Mouse (Mus musculus) heart, adult 2 months (tissue): ENCODE results near the gene Tbxas1.

Experiments used
- CTCF ChIP-seq: fragments of 200-600 bp; IDR thresholded peaks from 2 replicates; pipeline ENCODE4 v1.8.1; 2022; ENCODE audit warnings: antibody characterized with exemption, mild to moderate bottlenecking, moderate library complexity
- POLR2A ChIP-seq: fragments of 200-500 bp; IDR thresholded peaks from 2 replicates; pipeline ENCODE4 v1.6.1; 2011; ENCODE audit warnings: mild to moderate bottlenecking, low read depth, low read length, control low read depth; ENCODE audit not compliant: insufficient read depth

- TF ChIP-seq CTCF = no peak
- TF ChIP-seq POLR2A = no peak
These were observed 25.4 kb downstream of the Tbxas1 start for GRCm38 (mm10) chr6:38900479-38901126.
